Mouse (Mus musculus) urinary bladder, postnatal 36 days (tissue): ENCODE measurements at regions not wholly inside any gene's neighbourhood (a gene's known extent, or its start where the extent isn't known, plus 50 kb on each side); places are given as distances from the start of the nearest gene placed in this dataset.

Experiments
- DNase-seq, 2 experiments: peaks; one replicate each; pipeline ENCODE4 v3.0.0; 2022; ENCODE audit warnings: low spot score in 2 of 2, mixed read lengths in 1 of 2

DNA sequence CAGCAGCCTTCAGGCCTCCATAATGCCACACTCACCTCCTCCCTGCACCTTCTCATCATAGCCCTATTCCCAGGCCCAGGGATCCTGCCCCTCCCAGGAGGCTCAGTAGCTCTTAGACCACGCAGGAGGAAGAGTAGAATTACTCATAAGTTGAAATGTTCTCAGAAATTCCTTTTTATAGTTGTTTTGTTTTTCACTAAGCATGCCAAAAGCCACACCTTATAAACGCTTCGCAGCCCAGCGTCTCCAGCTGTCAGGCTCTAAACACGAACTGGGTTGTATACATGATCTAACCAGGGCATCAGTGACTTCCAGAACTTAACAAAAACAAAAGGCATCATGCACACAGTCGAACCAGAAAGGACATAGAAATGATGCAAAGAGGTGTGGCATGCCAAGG is 101.9 kb downstream of the Irs2 start:
- DNase-seq = no peak

DNA sequence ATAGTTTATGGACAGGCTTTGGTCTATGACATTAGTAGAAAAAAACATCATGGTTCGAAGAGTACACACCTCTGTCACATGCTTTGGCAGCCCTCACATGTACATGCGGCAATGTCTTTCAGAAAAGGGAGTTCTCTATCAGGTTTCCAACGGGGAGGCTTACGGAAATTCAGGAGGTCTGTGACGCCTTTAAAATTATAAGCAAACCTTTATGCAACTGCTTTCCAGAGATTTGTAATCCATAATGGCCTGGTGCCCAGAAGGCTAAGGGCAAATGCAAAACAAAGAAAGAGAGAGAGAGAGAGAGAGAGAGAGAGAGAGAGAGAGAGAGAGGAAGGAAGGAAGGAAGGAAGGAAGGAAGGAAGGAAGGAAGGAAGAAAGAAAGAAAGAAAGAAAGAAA is 102.5 kb downstream of the Irs2 start:
- no peak for DNase-seq

GRCm38 (mm10) chr8:10903957-10904356 is 104.3 kb downstream of the Irs2 start:
- DNase-seq = peak in 1 of 2 experiments; percentile 31

- DNase-seq = no peak
These were observed 106.3 kb downstream of the Irs2 start for GRCm38 (mm10) chr8:10901954-10902353.

DNA sequence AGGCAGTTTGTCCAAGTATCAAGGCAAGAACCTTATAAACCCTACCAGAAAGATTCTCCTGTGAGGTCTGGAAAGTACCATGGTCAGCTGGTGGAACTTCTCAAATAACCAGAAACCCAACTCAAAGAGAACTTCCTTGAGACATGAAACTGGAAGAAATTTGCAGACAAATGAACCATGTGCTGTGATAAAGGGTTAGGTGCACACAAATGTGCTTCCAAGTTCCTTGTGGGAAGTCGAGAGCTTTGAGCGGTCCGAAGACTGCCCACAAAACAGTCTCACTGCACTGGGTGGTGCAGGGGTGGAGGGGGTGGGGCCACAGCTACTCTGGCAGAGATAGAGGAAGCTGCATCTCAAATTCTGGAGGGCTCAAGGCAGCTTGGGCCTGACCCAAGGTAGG is 107.2 kb downstream of the Irs2 start:
- no peak for DNase-seq

DNA sequence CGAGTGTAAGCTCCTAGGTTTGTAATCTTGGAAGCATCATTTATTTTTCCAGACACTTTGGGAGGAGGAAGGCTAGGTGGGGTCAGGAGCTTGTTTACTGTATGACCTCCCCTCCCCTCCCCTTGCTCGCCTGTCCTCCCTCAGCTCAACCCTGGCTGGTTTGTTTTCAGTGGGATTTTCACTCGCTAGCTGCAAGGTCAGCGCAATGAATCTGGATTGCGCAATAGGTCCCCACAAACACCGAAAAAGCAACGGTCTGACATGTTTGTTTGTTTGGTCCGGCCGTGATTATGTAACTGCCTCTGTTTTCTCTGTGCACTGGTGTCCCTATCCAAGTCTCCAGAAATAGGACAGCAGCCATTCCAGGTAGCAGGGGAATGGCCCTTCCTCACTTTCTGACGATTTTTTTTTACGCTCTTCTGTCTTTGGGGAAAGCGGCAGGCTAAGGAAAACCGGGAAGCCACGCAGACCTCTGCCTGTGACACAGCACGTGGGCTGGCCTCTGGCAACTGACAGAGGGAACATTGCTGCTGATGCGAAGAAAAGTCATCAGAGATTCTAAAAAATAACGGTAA is 108.6 kb downstream of the Irs2 start:
- peak in 1 of 2 experiments; percentile 71 for DNase-seq

GRCm38 (mm10) chr8:10898562-10899527 is 109.4 kb downstream of the Irs2 start:
- DNase-seq = no peak

DNA sequence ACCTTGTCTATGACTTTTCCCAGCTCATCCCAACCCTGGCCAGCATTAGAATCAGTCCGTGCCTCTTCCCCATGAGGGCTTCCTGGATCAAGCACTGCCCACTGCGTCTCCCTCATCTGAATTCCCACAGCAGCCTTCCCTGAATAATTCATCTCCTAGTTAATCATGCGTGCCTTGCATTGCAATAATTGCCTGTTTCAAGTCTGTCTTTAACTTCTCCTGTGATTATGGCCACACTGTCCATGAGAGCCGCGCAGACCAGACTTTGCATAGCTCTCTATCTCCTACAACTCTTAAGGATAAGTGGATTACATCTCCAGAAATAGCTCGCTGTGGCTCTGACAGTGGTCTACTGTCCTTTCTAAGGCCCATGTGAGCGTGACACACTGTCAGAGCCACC is 110.7 kb downstream of the Irs2 start:
- DNase-seq = no peak

DNA sequence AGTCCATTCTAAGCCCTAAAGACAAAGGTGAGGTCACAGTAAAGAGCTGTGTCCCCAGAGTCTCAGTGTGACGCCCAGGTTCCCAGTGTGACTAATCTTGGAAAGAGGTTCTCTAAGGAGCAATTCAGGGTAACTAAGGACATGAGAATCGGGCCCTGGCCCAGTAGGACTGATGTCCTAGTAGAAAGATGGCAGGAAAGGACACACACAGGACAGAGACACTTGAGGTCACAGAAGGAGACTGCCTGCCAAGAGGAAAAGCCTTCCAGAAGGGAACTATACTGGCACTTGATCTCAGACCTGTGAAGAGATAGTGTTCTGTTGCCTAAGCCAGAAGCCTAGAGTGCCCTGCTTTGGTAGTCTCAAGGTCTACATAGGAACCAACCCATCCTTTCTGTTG is 113.1 kb downstream of the Irs2 start:
- DNase-seq = no peak

GRCm38 (mm10) chr8:10894306-10894705 is 114.0 kb downstream of the Irs2 start:
- no peak for DNase-seq

DNA sequence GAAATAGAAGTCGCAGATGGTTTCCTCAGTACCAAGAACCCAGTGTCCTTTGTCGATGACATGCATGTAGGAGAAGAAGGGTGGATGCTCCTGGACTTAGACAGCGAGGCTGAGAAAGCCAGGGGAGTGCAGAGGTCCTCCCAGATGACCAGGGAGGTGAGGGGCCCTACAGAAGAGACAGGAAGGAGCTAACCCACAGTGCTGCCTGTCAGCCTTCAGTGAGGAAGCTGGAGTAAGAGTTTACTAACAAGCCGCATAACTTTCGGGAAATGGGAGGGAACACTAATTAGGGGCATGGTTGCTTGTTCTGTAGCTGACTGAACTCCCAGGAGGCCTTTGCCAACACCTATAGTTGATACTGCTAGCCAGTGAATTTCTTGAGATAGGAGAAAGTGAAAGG is 114.5 kb downstream of the Irs2 start:
- DNase-seq = no peak

- DNase-seq = no peak
These were observed 116.4 kb downstream of the Irs2 start for GRCm38 (mm10) chr8:10891906-10892305.

DNA sequence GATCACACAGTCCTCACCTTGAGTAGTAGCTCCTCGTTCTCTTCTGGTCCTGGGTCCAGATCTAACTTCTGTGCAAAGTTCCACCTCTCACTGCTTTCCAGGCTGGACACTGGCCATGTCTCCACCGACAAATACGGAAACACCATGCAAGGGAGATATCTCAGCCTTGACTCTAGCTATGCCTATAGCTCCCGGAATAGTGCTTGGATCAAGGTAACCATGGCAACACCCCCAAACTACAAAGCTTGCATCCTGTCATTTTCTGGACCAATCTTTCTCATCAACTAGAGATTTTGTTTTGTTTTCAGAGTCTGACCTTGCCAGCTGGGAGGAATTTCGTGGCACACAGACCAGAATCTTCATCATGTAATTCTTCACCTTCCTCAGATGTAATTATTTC is 116.8 kb downstream of the Irs2 start:
- DNase-seq = no peak

- no peak for DNase-seq
These were observed 122.8 kb downstream of the Irs2 start for GRCm38 (mm10) chr8:10885452-10885851.

- DNase-seq = no peak
These were observed 124.8 kb downstream of the Irs2 start for GRCm38 (mm10) chr8:10883418-10883817.

- DNase-seq = no peak
These were observed 125.9 kb downstream of the Irs2 start for GRCm38 (mm10) chr8:10882381-10882780.

- DNase-seq = peak in 1 of 2 experiments; percentile 32
These were observed 128.4 kb downstream of the Irs2 start for GRCm38 (mm10) chr8:10879883-10880282.

- peak; percentile 48 to 56 for DNase-seq
These were observed 129.0 kb downstream of the Irs2 start for GRCm38 (mm10) chr8:10879049-10879847.

DNA sequence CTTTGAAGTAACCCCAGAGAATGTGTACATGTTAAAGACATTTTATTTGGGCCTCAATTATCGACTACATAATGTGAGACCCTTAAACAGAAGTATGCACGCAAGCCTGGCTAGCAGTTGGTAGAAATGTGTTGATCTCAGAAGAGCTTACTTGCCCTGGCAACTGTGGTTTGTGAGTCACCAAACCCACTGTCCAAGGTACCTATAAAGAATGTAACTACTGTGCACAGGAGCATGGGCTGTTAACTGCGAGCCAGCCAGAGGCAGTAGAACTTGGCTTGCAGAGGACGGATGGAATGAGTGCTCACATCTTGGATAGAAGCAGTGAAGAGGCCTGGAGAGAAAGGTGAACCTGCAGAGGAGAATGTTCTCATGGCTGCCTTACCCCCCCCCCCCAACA is 129.9 kb downstream of the Irs2 start:
- DNase-seq = no peak

DNA sequence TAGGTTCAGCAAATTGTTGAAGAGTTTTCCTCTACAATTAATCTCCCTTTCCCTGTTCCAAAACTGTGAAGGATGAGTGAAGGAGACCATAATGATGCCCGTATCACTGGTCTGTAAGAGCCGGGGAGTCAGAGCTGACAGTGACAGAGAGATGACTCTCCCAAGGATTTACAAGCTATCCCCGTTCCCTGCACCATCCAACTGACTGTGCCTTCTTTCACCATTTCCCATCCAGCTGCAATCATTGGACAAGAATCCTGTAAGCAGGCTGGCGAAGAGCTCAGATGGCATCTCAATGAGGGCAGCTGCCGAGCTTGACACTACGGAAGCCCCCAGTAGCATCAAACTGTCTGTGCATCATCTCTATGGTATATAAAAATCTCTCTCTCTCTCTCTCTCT is 133.1 kb downstream of the Irs2 start:
- no peak for DNase-seq

DNA sequence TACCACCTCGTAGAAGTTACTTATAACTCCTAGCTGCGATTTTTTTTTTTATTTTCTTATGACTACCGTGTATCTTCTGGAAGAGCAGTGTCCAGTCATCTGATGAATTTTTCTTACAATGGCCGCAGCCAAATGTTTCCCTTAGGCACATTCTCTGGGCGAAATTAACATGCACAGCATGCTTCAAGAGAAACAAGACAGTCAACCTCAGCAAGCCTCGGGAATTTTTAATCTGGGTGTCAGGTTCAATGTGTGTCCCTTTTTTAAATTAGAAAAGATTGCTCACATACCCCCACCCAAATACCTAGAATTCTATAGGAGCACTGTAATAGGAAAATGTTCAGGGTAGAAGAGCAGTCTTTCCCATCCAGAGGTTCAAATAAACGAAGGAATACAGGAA is 136.8 kb downstream of the Irs2 start:
- no peak for DNase-seq

DNA sequence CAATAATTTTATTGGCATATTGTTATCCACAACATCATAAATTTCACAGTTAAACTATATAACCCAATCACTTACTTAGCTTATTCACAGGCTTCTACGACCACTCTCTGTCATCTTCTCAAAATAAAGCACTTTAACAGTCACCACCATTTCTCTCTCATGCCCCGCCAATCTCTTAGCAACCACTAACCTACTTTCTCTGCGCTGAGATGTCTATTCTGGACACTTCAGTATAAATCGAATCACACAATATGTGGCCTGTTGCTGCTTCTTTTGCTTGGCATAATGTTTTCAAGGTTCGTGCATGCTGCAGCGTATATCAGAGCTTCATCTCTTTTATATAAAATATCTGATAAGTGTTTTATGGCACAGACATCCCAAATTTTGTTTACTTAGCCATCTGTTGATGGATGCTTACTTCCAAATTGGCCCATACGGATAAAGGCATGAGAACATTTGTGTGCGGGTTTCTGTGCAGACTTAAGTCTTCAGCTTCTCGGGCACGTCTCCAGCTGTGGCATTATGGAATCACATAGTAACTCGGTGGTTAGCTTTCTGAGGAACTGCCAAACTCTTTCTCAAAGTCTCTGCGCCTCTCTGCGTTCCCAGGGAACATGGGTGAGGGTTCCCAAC is 137.7 kb downstream of the Irs2 start:
- no peak for DNase-seq
